Mouse (Mus musculus): Measurements from ENCODE around the gene Dtnb.
A peak's percentile ranks its signal among the peaks of the same experiment; 100 is the strongest.

Gene Dtnb

DNA sequence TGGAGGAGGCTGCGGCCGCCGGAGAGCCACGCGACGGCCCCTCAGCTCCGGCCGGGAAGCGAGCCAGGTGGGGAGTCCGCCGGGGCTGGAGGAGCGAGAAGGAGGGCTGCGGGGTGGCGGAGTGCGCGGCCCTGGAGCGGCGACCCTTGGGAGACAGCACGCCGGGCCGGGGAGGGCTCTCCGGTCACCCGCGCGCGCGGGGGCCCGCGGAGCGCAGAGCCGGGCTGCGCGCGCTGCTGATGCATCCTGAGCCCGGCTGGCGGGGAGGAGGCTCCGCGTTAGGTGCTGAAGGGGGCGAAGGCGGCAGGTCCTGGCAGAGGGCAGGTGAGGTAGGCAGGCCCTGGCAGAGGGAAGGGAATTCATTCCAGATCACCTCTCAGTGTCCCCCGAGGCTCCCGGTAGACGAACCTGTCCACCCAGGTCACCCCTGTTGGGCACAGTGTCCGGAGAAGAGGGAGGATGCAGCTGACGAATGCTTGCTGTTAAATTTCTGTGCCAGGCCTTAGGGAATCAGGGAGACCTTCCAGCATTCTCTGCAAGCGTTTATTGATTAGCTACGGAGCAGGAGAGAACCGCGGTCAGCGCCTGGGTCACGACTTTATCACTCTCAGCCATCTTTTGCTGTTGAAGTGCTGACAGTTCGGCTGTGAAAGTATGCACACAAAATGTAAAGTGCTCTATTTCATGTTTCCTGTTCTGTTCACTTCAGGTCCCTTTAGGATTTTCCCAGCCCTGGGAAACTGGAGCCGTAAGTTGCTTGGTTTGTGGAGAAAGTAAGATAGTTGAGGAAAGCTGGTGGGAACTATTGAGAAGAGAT lies 608 bp downstream of the Dtnb start:
- DNase-seq (ENCODE audit: low read depth, low spot score) = peak; percentile 59

DNA sequence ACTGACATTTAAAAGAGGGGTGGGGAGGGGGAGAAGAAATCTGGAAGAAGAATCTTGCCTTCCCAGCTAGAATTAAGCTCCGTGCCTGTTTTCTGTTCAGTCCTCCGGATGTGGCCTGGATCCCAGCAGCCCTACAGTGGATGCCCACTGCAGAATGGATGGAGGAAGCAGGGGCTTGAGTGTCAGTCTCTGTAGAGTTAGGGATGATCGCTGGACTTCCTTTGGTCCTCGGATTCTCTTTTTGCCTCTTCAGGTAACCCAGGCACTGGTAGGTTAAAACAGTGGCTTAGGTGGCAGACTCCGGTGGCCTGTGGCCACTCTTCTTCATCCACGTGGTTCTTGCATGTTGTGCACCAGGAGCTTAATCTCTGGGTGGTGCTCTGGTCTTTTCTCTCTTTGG lies 1.2 kb downstream of the Dtnb start:
- DNase-seq (ENCODE audit: low read depth, low spot score) = no peak

DNA sequence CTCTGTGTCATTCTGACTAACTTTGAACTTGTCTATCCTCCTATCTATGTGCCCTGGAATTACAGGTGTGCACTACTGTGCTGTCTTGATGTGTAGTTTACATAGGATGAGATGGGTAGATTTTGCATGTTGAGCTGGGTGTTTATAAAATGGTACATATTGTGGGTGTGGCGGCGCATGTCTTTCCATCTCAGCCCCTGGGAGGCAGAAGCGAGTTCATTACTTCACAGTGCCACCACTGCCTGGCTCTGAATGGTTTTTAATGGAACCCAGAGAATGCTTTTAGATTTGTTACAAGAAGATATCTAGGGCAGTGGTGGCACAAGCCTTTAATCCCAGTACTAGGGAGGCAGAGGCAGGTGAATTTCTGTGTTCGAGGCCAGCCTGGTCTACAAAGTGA lies 2.5 kb downstream of the Dtnb start:
- no peak for DNase-seq (ENCODE audit: low read depth, low spot score)

DNA sequence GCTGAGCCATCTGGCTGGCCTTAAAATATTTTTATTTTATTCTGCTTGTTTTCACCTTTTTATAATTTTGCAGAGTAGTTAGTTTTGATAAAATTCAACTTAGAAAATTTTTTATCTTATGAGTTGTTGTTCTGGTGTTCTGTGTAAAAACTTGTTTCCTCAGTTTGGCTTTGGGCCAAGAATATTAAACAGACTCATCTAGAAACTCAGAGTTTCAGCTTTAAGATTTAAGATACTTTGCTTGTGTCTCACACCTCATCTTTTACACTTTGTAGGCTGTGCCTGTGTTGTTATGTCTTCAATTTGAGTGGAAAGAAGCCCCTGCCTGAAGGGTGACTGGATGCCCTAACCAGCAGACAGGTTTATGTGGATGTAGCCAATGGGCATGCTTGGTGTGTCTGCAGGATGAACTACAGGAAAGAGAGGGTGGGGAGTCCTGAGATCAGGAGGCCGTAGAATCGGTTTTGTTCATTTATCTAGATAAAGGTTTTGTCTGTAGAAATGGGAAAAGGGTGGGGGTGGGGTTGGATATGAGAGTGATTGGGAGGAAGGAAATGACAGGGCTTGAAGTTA lies 7.9 kb downstream of the Dtnb start:
- no peak for DNase-seq (ENCODE audit: low read depth, low spot score)

DNA sequence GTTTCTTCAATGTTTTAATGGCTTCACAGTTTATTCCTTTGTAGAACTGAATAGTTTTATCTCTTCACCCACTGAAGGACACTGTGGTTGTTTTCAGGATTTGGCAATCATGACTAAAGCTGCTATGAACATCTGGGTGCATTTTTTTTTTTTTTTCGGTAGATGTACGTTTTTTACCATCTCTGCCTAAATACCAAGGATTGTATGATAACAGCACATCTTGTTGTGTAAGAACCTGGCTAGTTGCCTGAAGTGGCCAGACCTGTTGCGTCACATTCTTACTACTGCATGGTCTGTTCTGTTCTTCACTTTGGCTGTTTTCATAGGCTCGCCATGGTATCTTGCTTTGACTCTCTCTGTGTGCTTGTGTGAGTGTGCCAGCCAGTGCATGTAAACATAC lies 10.4 kb downstream of the Dtnb start:
- no peak for DNase-seq (ENCODE audit: low read depth, low spot score)

DNA sequence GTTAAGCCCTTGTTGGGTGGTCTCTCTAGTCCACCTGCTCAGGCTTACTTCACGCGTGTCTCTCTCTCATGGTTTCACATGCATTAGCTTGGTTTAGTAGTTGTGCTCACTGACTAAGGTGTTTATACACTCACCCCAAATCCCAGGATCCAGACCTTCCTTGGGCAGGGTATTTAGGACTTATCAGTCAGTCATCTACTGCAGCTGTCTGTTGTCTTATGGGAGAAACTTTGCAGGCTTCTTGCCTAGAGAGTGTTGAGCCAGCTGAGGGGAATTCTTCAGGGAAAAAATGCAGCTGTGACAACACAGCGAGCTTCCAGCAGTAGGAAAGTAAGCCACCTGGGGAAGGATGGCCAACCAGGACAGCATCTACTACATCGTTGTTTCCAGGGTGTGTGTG lies 13.3 kb downstream of the Dtnb start:
- no peak for DNase-seq (ENCODE audit: low read depth, low spot score)

DNA sequence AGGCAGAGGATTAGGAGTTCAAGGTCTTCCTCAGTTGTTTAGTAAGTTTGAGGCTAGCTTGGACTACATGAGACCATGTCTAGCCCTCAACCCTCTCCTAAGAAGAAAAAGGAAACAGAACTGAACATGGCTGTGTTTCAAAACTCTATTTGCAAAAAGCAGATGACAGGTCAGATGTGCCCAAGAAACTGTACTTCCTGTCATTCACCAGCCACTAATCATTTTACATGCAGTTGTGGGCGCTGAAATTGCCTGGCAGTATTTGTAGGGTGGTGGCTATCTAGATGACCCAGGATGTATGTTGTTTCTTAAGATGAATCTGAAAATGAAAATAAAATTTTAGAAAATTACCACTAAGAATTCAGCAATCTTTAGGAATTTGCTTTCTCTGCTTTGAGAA lies 14.8 kb downstream of the Dtnb start:
- no peak for DNase-seq (ENCODE audit: low read depth, low spot score)

DNA sequence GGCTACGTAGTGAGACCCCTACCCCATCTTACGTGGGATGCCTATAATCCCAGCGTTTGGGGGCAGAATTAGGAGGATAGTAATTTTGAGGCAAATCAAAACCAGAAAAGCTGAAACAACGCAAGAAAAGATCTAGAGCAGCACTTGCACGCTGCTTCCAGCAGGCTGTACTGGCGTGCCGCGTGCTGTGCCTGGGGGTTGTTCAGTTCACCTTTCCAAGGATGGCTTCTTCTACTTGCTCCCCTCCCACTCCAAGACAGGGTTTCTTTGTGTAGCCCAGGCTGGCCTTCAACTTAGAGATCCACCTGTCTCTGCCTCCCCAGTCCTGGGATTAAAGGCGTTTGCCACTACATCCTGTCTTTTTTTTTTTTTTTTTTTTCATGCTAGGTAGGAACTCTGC lies 17.9 kb downstream of the Dtnb start:
- DNase-seq (ENCODE audit: low read depth, low spot score) = no peak

DNA sequence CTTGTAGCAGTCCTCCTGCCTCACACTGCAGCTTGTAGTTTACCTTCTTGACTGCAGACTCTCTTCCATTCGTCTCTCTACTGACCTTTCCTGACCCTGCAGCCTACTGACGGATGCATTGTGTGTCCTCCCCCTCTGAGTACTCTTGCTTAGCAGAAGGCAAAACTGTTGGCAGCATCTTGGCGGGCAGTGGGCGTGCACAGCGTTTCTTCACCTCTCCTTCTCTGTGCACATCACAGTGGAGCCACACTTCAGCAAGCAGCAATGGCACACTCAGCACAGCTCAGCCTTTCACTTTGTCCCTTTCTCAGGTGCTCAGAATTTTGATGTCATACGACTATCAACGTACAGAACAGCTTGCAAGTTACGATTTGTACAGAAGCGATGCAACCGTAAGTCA lies 19.4 kb downstream of the Dtnb start:
- no peak for DNase-seq (ENCODE audit: low read depth, low spot score)

DNA sequence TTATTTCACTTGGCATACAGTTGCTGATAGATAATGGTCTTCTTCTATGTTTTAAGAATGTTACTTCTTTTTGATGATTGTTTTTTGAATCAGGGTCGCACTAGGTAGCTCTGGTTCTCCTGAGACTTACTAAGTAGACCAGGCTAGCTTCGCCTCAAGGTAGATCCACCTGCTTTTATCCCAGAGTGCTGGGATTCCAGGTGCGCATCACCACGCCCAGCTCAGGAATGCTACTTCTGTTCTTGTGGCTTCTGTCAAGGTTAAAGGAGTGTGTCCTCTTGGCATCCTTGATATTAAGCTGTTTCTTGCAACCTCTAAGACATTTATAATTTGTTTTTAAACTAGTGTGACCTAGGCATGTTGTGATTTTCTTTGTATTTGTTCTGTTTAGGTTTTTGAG lies 30.6 kb downstream of the Dtnb start:
- no peak for DNase-seq (ENCODE audit: low read depth, low spot score)

DNA sequence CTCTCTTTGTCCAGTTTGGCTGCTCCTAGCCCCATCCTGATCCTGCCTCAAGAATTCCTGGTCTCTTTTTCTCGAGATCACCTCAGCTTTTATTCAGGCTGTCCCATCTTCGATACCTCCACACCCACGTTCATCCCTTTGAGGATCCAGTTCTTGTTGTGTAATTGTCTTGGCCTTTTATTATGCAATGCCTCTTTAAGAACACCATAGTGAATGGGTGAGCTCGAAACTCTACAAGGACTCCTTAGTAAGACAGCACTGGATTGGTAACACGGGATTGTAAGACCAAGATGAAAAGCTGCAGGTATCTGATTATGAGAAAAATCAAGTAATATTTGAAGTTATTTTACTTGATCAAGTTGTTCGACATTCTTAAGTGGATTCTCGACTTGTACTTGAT lies 34.0 kb downstream of the Dtnb start:
- DNase-seq (ENCODE audit: low read depth, low spot score) = no peak

DNA sequence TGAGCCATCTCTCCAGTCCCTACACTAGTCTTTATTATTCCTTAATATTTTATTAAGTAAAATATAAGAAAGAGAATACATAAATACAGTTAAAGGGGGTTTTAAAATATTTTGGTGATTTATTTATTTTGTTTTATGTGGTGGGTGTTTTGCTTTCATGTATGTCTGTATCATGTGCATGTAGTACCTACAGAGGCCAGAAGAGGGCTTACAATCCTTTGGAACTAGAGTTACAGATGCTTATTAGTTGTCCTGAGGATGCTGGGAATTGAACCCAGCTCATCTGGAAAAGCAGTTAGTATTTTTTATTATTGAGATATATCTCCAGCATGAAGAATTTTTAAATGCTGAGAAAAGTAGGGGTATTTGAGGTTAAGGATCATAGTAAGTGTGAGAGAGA lies 37.6 kb downstream of the Dtnb start:
- DNase-seq (ENCODE audit: low read depth, low spot score) = peak; percentile 14

DNA sequence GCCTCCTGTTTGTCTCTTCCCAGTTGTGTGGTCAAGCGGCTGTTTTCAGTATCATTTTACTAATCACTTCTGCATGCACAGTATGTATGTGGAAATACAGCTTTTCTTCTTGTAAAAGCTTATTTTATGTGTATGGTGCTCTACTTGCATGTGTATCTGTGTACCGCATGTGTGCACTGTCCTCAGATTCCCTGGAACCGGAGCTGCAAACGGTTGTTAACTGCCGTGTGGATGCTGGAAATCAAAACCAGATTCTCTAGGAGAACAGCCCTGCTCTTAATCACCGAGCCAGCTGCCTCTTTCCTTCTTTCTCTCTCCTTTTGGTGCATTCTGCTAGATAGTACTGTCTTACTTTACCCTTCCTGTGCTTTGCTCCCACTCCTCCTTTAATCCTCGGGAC lies 39.7 kb downstream of the Dtnb start:
- no peak for DNase-seq (ENCODE audit: low read depth, low spot score)

DNA sequence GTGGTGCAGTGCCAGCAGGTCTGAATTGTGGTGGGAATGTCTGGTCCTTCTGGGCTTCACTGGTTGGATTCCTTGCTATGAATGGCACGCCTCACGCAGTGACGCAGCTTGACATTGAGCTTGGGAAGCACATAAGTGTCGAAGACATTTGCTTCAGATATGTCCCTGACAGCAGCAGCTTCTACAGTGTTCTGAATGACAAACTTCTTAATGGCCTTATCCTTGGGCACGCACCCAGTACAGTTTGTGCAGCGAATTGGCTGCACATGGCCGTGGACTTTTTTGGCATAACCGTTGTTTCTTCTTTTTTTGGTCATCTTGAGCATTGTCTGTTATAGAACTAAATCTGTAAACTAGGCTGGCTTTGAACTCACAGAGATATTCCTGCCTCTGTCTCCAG lies 42.9 kb downstream of the Dtnb start:
- no peak for DNase-seq (ENCODE audit: low read depth, low spot score)

DNA sequence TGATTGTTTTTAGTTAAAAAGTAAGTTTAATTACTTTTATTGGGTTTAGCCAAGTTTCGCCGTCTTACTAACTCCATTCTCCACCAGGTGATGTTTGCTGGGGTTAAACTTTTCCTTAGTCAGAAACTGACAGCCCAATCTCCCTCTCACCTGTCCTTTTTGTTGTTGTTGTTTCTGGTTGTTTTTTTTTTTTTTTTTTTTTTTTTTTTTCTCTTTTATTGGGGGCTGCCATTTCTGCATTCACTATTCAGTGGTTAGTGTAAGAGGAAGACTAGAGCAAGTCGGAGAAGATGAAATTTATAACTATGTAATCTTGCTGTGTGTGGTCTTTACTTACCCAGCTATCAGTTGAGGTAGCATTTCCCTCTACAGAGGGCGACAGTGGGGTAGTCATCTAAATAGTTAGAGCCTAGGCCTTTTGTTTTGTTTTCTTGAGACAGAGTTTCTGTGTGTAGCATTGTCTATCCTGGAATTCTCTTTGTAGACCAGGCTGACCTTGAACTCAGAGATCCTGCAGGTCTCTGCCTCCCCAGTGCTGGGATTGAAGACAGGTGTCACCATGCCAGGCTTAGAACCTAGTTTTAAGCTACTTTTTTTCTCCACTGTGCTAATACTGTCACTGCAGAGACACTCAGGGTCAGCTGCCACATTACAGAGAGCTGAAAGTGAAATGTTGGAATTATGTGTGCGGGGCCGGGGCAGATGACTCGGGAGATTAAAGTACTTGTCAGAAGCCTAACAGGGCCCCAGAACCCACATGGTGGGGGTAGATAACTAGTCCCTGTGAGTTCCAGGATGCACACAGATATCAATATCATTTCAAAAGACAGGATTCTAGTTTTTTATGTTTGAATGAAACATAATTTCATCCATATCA lies 46.2 kb downstream of the Dtnb start:
- DNase-seq (ENCODE audit: low read depth, low spot score) = no peak

DNA sequence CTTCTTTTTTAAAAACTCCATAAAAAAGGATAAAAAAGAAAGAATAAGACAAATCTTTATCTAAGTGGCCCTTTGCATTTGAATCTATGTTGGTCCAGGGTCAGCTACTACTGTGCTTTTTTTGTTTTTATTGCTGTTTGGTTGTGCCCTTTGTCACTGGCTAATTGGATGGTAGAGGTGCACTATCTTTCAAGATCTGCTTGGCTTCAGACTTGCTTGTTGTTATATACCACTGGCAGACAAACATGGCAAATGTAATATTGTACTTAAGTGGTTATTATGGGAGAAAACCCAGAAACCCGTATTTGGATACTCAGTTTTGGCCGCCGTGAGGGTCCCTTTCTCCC lies 46.8 kb downstream of the Dtnb start:
- no peak for DNase-seq (ENCODE audit: low read depth, low spot score)

DNA sequence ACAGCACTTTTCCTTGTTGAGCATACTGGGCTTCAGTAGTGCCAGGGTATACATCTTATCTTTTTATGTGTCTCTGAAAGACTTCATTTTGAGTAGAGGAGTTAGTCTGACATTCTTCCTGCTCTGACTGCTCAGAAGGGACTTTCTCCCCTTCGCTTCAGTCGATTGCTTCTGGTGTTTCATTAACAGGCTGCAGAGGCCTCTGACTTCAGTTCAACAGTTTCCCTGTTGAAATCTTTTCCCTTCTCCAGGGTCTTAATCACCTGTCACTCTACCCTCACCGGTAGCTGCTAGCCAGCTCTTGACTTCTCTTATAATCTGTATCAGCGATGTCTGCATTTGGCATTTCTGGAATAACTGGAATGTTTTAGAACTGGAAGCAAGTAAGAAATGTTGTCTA lies 54.7 kb downstream of the Dtnb start:
- no peak for DNase-seq (ENCODE audit: low read depth, low spot score)

DNA sequence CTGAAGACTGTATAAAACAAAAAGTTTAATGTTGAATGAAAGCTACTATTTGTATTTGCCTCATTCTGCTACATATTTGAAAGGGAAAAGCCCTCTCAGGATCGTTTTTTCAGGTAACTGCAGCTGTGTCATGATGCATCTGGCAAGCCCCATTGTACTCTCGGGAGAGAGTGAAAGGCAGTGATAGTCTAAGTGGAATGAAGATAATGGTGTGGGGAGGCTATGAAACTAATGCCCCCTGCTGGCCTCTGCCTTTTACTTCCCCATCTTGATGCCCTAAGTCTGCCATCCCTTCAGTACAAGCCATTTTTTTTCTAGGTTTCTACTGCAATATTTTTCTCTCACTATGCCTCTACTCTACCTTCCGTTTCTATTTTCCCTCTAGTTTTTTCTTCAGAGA lies 69.8 kb downstream of the Dtnb start:
- DNase-seq (ENCODE audit: low read depth, low spot score) = no peak

DNA sequence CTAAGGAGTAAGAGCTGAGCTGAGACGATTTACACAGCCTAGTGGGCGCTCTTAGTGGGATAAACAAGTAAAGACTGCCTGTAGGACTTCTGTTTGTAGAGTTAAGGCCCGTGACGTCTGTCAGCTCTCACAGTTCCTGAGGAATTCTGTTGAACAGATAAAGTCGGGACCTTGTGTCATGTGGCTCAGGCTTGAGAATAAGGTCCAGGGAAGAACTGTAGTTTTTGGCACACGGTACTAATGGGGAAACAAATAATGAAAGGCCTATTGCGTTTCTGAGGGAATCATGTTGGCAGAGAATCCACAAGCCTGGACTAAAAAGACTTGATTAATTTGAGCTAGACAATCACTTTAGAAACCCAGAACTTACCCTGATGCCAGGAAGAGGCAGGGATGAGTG lies 84.6 kb downstream of the Dtnb start:
- DNase-seq (ENCODE audit: low read depth, low spot score) = no peak

DNA sequence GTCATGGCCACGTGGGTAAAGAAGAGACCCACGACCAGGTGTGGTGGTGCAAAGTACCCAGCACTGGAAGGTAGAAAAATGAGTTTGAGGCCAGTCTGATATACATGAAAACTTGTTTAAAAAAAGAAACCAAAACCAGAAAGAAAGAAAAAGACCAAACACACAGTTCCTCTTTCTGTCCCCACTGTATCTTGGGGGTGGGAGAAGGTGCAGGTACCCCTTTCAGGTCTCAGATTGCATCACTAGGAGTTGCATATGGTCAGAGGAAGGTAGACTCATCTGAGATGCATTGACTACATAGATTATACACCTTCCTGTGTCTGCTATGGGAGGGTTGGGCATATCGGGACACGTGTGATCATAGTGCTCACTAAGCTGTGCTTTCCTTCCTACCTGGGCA lies 85.1 kb downstream of the Dtnb start:
- no peak for DNase-seq (ENCODE audit: low read depth, low spot score)

DNA sequence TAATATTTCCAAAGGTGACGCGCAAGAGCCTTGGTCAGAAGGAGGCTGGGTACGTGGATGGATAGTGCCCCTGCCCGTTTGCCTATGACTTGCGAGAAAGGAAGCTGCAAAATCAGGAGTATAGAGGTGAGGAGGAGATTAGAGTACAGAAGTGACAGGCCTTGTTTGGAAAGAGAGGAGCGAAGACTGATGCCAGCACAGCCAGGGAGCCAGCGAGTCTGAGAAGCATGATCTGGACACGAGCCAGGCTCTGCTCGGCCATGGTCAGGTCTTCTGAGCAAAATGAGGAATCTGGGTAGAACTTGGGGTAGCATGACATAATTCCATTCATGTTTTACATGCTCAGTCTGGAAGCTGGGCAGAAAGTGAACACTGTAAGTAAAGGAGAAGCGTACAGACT lies 85.6 kb downstream of the Dtnb start:
- DNase-seq (ENCODE audit: low read depth, low spot score) = no peak

DNA sequence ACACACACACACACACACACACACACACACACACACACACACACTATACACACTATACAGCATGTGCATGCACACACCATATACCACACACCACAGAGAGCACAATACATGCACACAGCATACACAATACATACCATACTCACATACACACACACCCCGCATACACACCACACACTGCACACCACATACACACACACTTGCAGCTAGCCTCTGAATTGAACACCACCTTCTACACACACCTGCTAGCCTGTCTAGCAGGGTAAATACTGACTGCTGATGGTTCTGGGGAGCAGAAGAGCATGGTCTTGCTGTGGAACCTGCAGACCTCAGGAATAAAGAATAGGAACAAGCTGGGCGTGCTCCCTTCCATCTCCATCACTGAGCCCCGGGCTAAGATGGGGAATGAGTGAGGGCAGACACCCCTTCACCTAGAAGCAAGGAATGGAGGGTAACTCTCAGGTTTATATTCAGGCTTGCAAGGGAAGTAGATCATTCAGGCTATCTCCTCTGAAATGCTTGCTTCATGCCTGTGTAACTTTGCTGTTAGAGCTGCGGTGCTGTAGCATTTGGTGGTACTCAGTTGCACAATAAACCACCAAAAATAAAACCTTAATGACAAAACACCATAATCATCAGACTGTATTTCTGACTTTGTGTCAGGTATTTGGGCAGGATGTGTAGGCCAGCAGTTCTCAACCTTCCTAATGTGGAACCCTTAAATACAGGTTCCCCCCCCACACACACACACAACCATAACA lies 87.6 kb downstream of the Dtnb start:
- no peak for DNase-seq (ENCODE audit: low read depth, low spot score)

Measured in retina, postnatal 7 days (tissue).